Mouse (Mus musculus) E14TG2a.4 (cell line): ENCODE measurements around the gene Prickle4.

ENCODE experiments used
- H3K27me3 ChIP-seq: 2 replicates; pipeline ENCODE4 v1.6.1; 2014; ENCODE audit warnings: low read length, control low read depth; ENCODE audit not compliant: insufficient read depth
- H3K36me3 ChIP-seq: 2 replicates; pipeline ENCODE4 v1.6.1; 2014; ENCODE audit warnings: low read length, control low read depth; ENCODE audit not compliant: insufficient read depth
- H3K4me1 ChIP-seq: replicated peaks from 2 replicates; pipeline ENCODE4 v1.6.1; 2014; ENCODE audit warnings: low read depth, low read length, control low read depth
- H3K4me3 ChIP-seq: replicated peaks from 2 replicates; pipeline ENCODE4 v1.5.1; 2014; ENCODE audit warnings: mild to moderate bottlenecking, low read length
- H3K9me3 ChIP-seq: 2 replicates; pipeline ENCODE4 v1.6.1; 2014; ENCODE audit warnings: low read length, control low read depth
- CTCF ChIP-seq: conservative IDR thresholded peaks from 2 replicates; pipeline ENCODE4 v1.5.1; 2014; ENCODE audit warnings: low read length
- NANOG ChIP-seq: IDR thresholded peaks from 2 replicates; pipeline ENCODE4 v1.6.1; 2014; ENCODE audit warnings: borderline replicate concordance, low read length, mixed read lengths
- POU5F1 ChIP-seq: IDR thresholded peaks from 2 replicates; pipeline ENCODE4 v1.6.1; 2014; ENCODE audit warnings: low read length, borderline replicate concordance

Prickle4 gene

DNA sequence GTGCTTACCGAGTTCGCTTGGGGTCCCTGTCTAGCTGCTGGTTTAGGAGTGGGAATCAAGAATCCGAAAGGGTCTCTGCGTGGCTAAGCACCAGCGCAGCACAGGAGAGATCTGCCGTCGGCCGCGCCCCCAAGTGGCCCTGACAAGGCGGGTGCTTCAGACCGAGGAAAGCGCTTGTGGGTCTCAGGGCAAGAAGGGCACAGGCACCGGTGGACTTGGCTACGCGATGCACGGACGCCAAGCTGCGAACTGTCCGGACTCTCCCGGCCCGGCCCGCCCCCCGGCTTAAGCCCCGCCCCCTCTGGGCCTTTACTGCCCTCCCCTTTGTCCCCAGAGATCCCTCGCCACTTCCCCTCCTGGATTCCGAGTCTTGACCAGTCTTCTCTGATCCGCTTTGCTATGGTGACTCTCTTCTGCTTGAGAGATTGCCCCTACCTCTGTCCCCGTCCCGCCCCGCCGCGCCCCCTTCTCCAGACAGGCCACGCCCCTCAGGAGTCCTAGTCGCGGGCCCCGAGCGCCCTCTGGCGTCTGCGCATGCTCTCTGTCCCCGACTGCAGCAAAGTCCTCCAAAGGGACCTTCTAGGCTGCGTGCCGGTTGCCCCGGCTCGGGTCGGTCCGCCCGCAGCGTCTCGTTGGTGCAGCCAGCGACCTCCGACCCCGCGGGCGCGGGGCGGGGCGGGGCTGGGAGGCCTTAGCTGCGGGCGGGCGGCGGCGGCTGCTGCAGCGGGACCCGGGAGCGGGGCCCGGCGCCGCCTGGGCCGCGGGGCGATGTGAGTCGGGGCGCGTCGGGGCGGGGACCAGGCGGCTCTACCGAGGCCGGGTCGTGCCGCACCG, at the start of gene Prickle4:
Gene Prickle4 (minus strand): TSS at position 234 of the 834 bp plus-strand sequence.
- Histone ChIP-seq H3K36me3 (peaks cover 27% of the 10 kb centered on the region), H3K27me3 (peaks cover 65% of the 10 kb centered on the region), H3K4me1 (peaks cover 66% of the 10 kb centered on the region), H3K4me3 (peak within 1 kb of the TSS; percentile 86), H3K9me3 (no peaks in the 10 kb centered on the region)
- TF ChIP-seq POU5F1, result no peak
- TF ChIP-seq NANOG, result no peak
- peak; percentile 25 for TF ChIP-seq CTCF

DNA sequence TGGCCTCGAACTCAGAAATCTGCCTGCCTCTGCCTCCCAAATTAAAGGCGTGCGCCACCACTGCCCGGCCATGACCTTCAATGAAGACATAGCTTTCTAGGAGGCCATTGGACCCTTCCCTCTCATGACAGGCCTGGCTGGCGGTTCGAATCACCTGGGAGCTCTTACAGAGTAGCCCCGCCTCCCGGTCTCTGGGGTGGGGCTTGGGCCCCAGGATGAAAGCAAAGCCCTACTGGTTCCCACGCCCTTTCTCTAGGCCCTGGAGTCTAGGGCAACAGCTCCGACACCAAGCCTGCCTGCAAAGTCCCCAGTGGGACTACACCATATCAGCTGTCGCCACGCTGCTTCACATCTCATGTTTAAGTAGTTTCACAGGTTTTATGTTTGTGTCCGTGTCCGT, 49.5 kb upstream of the Prickle4 start:
- TF ChIP-seq CTCF, result no peak
- TF ChIP-seq POU5F1, result no peak
- TF ChIP-seq NANOG, result no peak
- Histone ChIP-seq H3K36me3 (peaks cover 15% of the 10 kb centered on the region), H3K9me3 (no peaks in the 10 kb centered on the region), H3K4me3 (no peak overlapping the region), H3K27me3 (no peaks in the 10 kb centered on the region), H3K4me1 (peaks cover 84% of the 10 kb centered on the region)

DNA sequence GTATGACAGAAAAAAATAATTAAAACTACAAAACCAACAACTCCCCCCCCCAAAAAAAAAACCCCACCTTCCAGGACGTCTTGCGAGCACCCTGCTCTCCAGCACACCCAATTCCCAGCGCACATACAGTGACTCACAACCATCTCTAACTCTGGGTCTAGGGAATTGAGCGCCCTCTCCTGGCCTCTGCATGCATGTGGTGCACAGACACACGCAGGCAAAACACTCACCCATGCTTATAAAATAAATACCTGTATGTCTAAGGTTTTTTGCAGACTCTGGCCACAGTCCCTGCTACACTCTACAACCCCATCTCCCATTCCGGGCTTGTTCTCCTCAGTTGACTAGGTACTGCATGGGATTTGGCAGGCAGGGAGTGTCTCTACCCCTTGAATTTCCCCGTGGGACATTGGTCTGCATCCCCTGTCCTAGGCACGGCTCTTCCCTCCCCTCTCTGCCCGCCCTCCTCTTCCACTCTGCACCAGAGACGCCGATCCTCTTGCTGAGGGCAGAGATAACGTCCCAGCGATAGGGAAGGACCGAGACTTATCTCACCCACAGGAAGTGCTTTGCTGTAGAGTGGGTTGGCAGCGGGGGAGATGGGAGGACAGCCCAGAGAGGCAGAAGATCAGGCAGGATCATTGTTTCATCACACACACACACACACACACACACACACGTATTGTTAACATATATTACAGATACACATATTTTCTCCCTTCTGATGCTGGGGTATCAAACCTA, 48.6 kb upstream of the Prickle4 start:
- Histone ChIP-seq H3K4me3 (peak overlapping the region; percentile 39), H3K4me1 (peaks cover 79% of the 10 kb centered on the region), H3K9me3 (no peaks in the 10 kb centered on the region), H3K27me3 (no peaks in the 10 kb centered on the region), H3K36me3 (peaks cover 9% of the 10 kb centered on the region)
- TF ChIP-seq NANOG (no peak), CTCF (peak; percentile 61), POU5F1 (no peak)

DNA sequence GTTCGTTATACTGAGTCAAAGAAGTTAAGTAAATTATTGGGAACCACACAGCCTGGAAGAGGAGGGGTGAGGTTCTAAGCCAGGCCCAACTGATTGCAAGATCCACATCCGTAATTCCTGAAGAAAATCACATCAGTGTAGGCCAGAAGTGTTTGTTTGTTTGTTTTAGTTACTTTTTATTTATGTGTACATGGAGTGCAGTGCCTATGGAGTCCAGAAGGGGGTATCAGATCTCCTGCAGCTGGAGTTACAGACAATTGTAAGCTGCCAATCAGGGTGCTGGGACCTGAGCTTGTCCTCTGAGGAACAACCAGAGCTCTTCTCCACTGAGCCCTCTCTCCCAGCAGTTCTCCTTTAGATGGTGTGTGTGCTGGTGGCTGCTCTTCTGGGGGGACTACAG, 45.6 kb upstream of the Prickle4 start:
- Histone ChIP-seq H3K27me3 (no peaks in the 10 kb centered on the region), H3K9me3 (no peaks in the 10 kb centered on the region), H3K4me1 (peaks cover 75% of the 10 kb centered on the region), H3K4me3 (peak overlapping the region; percentile 93), H3K36me3 (no peaks in the 10 kb centered on the region)
- TF ChIP-seq NANOG, result no peak
- TF ChIP-seq POU5F1, result no peak
- peak; percentile 54 for TF ChIP-seq CTCF

DNA sequence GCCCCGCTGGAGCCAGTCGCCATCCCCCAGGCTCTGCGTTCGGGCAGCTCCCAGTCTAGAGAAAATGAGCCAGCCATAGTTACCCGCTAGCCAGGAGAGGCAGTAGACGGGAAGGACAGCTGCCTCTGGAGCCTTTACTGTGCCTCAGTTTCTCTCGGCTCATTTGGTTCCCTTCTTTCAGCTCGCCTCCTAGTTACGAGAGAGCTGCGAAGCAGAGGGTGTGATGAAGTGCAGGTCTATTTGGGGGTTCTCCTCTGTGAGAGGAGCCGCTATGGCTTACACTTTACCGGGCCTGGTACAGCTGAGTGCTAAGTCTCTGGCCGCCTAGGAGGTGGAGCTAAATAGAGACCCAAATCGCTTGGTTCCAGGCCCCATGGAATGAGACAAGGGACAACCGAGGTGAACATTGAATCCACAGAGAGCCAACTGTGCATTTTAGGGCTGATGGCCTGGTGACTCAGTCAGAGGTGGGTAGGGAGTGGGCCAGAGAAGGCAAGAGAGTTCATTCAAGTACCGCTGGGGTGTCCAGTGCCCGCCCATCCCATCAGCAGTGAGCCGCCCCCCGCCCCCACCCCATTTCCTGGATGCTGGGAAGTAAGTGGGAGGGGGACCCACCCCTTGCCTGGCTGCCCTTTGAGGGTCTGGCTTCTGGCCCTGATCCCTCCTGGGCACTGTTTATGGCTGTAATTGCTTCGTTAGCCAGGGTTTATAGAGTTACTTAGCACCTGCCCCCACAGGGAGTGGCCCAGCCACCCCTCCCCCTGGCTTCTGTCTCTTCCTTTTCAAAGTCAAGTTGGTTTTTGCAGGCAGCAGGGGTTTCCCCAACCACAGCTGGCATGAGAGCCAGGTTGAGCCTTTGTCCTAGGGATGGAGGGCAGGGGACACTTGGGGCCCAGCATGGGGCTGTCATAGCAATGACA, 44.6 kb upstream of the Prickle4 start:
- H3K4me3 ChIP-seq, result peak overlapping the region; percentile 93
- H3K9me3 ChIP-seq, result no peaks in the 10 kb centered on the region
- no peaks in the 10 kb centered on the region for H3K36me3 ChIP-seq
- no peaks in the 10 kb centered on the region for H3K27me3 ChIP-seq
- TF ChIP-seq CTCF, result no peak
- peaks cover 80% of the 10 kb centered on the region for H3K4me1 ChIP-seq

DNA sequence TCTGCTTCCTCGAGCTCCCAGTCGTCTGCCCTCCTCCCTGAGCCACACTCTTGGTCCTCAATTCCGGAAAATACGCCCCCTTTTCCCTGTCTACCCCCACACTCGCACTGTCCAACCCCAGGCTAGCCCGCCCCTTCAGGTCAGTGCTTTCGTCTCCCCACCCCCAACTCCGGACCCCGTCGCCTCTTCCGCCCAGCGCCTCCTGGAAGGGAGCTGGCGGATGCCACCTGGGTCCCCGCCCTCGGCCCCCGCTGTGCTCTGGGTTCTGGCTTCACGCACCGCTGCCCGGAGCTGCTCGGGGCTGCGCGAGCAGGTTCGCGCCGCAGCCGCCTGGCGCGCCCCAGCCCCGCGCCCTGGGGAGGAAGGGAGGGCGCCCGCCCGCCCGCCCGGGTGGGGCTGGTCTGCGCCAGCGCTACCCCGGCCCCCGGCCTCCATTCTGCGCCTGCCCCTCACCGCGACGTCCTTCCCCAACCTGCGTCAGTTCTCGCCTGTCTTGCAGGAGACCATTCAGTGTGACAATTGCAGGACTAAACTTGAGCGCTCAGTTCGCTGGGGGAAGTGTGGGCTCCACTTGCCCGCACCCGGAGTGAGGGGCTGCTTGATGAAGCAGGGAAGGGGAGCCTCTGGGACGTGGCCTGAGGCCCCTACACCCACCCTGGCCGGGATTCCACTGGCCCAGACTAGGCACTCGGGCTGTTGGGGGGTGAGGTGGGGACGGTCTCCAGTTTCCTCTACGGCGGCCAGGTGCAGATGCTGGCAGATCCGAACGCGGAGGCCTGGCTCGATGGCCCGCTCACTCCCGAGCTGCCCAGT, 43.7 kb upstream of the Prickle4 start:
- Histone ChIP-seq H3K36me3 (no peaks in the 10 kb centered on the region), H3K27me3 (no peaks in the 10 kb centered on the region), H3K4me1 (peaks cover 80% of the 10 kb centered on the region), H3K4me3 (peak overlapping the region; percentile 93), H3K9me3 (no peaks in the 10 kb centered on the region)
- no peak for TF ChIP-seq NANOG
- TF ChIP-seq POU5F1, result no peak
- TF ChIP-seq CTCF, result no peak

DNA sequence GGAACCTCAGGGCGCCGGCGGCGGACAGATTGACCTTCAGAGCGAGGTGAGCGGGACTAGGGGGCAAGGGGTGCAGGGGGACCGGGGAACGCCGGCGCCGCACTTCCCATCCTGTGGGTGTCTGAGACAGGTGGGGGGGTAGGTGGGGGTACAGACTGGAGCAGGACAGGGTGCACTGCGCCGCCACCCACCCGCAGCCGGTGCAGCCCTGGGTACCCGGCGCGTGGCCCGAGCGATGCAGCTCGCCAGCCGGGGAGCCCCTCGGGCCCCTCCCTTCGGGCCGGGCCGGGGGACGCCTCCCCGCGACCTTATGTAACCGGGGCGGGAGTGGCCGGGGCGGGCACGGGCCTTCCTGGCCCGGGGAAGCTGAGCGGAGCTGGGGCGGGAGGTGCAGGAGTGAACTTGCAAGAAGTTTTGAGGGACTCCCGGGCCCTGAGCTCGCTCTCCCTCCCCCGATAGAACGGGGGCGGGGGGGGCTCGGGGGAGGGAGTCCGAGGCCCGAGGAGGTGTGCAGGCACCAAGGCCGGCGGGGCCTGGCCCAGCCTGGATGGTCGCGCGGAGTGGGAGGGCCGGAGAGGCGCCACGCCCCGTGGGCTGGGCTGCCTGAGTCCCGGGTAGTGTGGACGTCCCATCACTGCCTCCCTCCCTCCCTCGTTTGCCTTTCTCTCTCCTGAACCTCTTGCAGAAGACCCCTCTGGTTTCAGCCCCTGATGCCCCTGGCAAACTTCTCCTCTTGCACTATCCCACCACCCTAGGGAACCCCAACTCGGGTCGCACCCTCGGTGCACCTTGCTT, 42.9 kb upstream of the Prickle4 start:
- Histone ChIP-seq H3K27me3 (no peaks in the 10 kb centered on the region), H3K9me3 (no peaks in the 10 kb centered on the region), H3K4me3 (peak overlapping the region; percentile 93), H3K4me1 (peaks cover 80% of the 10 kb centered on the region), H3K36me3 (no peaks in the 10 kb centered on the region)
- TF ChIP-seq POU5F1 (no peak), CTCF (no peak), NANOG (no peak)
